Mouse (Mus musculus) bone marrow macrophage, adult 2 months (primary cell): Measurements from ENCODE around the gene Pcdh9.

Experiments
- CTCF ChIP-seq: IDR thresholded peaks from 2 replicates; pipeline ENCODE4 v1.5.1; 2012; ENCODE audit warnings: low read depth, mild to moderate bottlenecking, low read length, moderate library complexity
- POLR2A ChIP-seq: IDR thresholded peaks from 2 replicates; pipeline ENCODE4 v1.6.1; 2012; ENCODE audit warnings: mild to moderate bottlenecking, low read depth, low read length, borderline replicate concordance

GRCm38 (mm10) chr14:93040591-93040990 is 849.9 kb downstream of the Pcdh9 start:
- TF ChIP-seq CTCF: no peak
- no peak for TF ChIP-seq POLR2A
